Mouse (Mus musculus): ENCODE data around the gene Slc9a3r2.

The Slc9a3r2 gene

GRCm38 (mm10) chr17:24638214-24638613, 11.9 kb downstream of the Slc9a3r2 start:
- no peak for DNase-seq (ENCODE audit: extremely low read depth, low read depth)

GRCm38 (mm10) chr17:24636781-24637481, 13.2 kb downstream of the Slc9a3r2 start:
- DNase-seq (ENCODE audit: extremely low read depth, low read depth) = no peak

GRCm38 (mm10) chr17:24635694-24636093, 14.4 kb downstream of the Slc9a3r2 start:
- no peak for DNase-seq (ENCODE audit: extremely low read depth, low read depth)

- DNase-seq (ENCODE audit: extremely low read depth, low read depth) = no peak
Observed at GRCm38 (mm10) chr17:24635024-24635423, 15.1 kb downstream of the Slc9a3r2 start.

- DNase-seq (ENCODE audit: extremely low read depth, low read depth) = no peak
Observed at GRCm38 (mm10) chr17:24633831-24634230, 16.3 kb downstream of the Slc9a3r2 start.

- DNase-seq (ENCODE audit: extremely low read depth, low read depth) = peak; percentile 40
Observed at GRCm38 (mm10) chr17:24632813-24633449, 17.2 kb downstream of the Slc9a3r2 start.

- peak; percentile 87 for DNase-seq (ENCODE audit: extremely low read depth, low read depth)
Observed at GRCm38 (mm10) chr17:24632167-24632812, 17.8 kb downstream of the Slc9a3r2 start, which contains the start of the genes Tsc2 and Nthl1. TSS of gene Tsc2 (minus strand) at chr17:24632630. TSS of gene Nthl1 (plus strand) at chr17:24632680.

GRCm38 (mm10) chr17:24630072-24630471, 20.1 kb downstream of the Slc9a3r2 start:
- DNase-seq (ENCODE audit: extremely low read depth, low read depth) = no peak

- peak; percentile 56 for DNase-seq (ENCODE audit: extremely low read depth, low read depth)
Observed at GRCm38 (mm10) chr17:24628646-24629045, 21.5 kb downstream of the Slc9a3r2 start.

GRCm38 (mm10) chr17:24625472-24625871, 24.7 kb downstream of the Slc9a3r2 start:
- DNase-seq (ENCODE audit: extremely low read depth, low read depth) = no peak

GRCm38 (mm10) chr17:24617561-24618194, 32.4 kb downstream of the Slc9a3r2 start:
- peak; percentile 56 for DNase-seq (ENCODE audit: extremely low read depth, low read depth)

- DNase-seq (ENCODE audit: extremely low read depth, low read depth) = no peak
Observed at GRCm38 (mm10) chr17:24610711-24611110, 39.4 kb downstream of the Slc9a3r2 start.

- no peak for DNase-seq (ENCODE audit: extremely low read depth, low read depth)
Observed at GRCm38 (mm10) chr17:24608874-24609273, 41.3 kb downstream of the Slc9a3r2 start.

- DNase-seq (ENCODE audit: extremely low read depth, low read depth) = no peak
Observed at GRCm38 (mm10) chr17:24608370-24608769, 41.8 kb downstream of the Slc9a3r2 start.

- no peak for DNase-seq (ENCODE audit: extremely low read depth, low read depth)
Observed at GRCm38 (mm10) chr17:24604557-24604956, 45.6 kb downstream of the Slc9a3r2 start.

GRCm38 (mm10) chr17:24603961-24604360, 46.2 kb downstream of the Slc9a3r2 start:
- DNase-seq (ENCODE audit: extremely low read depth, low read depth) = no peak

GRCm38 (mm10) chr17:24600502-24600901, 49.6 kb downstream of the Slc9a3r2 start:
- DNase-seq (ENCODE audit: extremely low read depth, low read depth) = no peak

- no peak for DNase-seq (ENCODE audit: extremely low read depth, low read depth)
Observed at GRCm38 (mm10) chr17:24597989-24598388, 52.1 kb downstream of the Slc9a3r2 start.

GRCm38 (mm10) chr17:24596471-24597183, 53.5 kb downstream of the Slc9a3r2 start:
- DNase-seq (ENCODE audit: extremely low read depth, low read depth) = no peak

GRCm38 (mm10) chr17:24596073-24596466, 54.1 kb downstream of the Slc9a3r2 start:
- no peak for DNase-seq (ENCODE audit: extremely low read depth, low read depth)
